Mouse (Mus musculus) thymus, adult 2 months (tissue): ENCODE data around the gene Mindy2. TPM values are rescaled to one million over a fixed set of nuclear protein-coding genes. Genes with fewer than 3 reads are reported as not detected.

Source experiments
- DNase-seq: peaks from one replicate; pipeline ENCODE4 v3.0.0; 2021
- H3K27ac ChIP-seq: fragments of 200-500 bp; 2 replicates; pipeline ENCODE4 v1.5.1; 2012; ENCODE audit warnings: low read length, control low read depth; ENCODE audit not compliant: control insufficient read depth, insufficient read depth
- H3K27me3 ChIP-seq: fragments of 200-500 bp; 2 replicates; pipeline ENCODE4 v1.6.1; 2012; ENCODE audit warnings: mild to moderate bottlenecking, low read length, moderate library complexity, mixed read lengths; ENCODE audit not compliant: control insufficient read depth, insufficient read depth
- H3K36me3 ChIP-seq: fragments of 200-500 bp; 2 replicates; pipeline ENCODE4 v1.6.1; 2012; ENCODE audit warnings: mild to moderate bottlenecking, low read length, moderate library complexity; ENCODE audit not compliant: control insufficient read depth, insufficient read depth
- H3K4me1 ChIP-seq: fragments of 200-500 bp; replicated peaks from 2 replicates; pipeline ENCODE4 v1.6.1; 2012; ENCODE audit warnings: low read length; ENCODE audit not compliant: control insufficient read depth, insufficient read depth
- H3K4me3 ChIP-seq: fragments of 200-500 bp; 2 replicates; pipeline ENCODE4 v1.5.1; 2012; ENCODE audit warnings: mild to moderate bottlenecking, low read length, control low read depth, moderate library complexity; ENCODE audit not compliant: control insufficient read depth, insufficient read depth
- CTCF ChIP-seq: fragments of 200-500 bp; IDR thresholded peaks from 2 replicates; pipeline ENCODE4 v1.5.1; 2012; ENCODE audit warnings: mild to moderate bottlenecking, control low read depth, low read length, moderate library complexity, borderline replicate concordance; ENCODE audit not compliant: control insufficient read depth, poor library complexity, insufficient read depth; ENCODE audit errors: extremely low read depth
- POLR2A ChIP-seq: fragments of 200-500 bp; IDR thresholded peaks from 2 replicates; pipeline ENCODE4 v1.6.1; 2012; ENCODE audit warnings: mild to moderate bottlenecking, low read length, control low read depth, moderate library complexity; ENCODE audit not compliant: control insufficient read depth, poor library complexity, insufficient read depth; ENCODE audit errors: extremely low read depth
- WGBS: fragments of 180-500 bp; shearing (Covaris S2); methylation state at CpG from one replicate; pipeline ENCODE4 v1.1.7; 2018; 5-methylcytosine and 5-hydroxymethylcytosine counted together
- polyA plus RNA-seq: library from polyadenylated mRNA; depleted of rRNA; stranded (reverse); fragments of >200 nt; gene quantifications from 2 replicates; pipeline ENCODE4 v1.2.3, GENCODE M21; 2012

The Mindy2 gene
- polyA plus RNA-seq, 1 experiment = 17.3 TPM

GRCm38 (mm10) chr9:70629711-70630110 is 27.3 kb downstream of the Mindy2 start:
- no peak for DNase-seq
- TF ChIP-seq POLR2A (no peak), CTCF (no peak)
- no peaks in the 10 kb centered on the region for H3K27me3 ChIP-seq
- 84% methylated on average over 2 of the region's 2 CpGs for WGBS
- H3K4me1 ChIP-seq = no peaks in the 10 kb centered on the region; the same call in 1 of the 2 replicates
- H3K27ac ChIP-seq = no peak overlapping the region
- H3K4me3 ChIP-seq = no peak overlapping the region
- peaks cover 23% of the 10 kb centered on the region for H3K36me3 ChIP-seq

- no peak for DNase-seq
- Histone ChIP-seq H3K36me3 (peaks cover 40% of the 10 kb centered on the region), H3K4me3 (no peak overlapping the region), H3K27ac (no peak overlapping the region), H3K4me1 (no peaks in the 10 kb centered on the region), H3K27me3 (no peaks in the 10 kb centered on the region)
- TF ChIP-seq CTCF = no peak
- 92% methylated on average over 3 of the region's 3 CpGs for WGBS
These were observed 45.8 kb downstream of the Mindy2 start for GRCm38 (mm10) chr9:70611026-70611673.

GRCm38 (mm10) chr9:70602186-70602845 is 54.7 kb downstream of the Mindy2 start:
- H3K27me3 ChIP-seq = no peaks in the 10 kb centered on the region
- H3K4me3 ChIP-seq = no peak overlapping the region
- no peaks in the 10 kb centered on the region for H3K4me1 ChIP-seq
- peaks cover 32% of the 10 kb centered on the region for H3K36me3 ChIP-seq
- no peak for DNase-seq
- TF ChIP-seq POLR2A = no peak
- H3K27ac ChIP-seq = no peak overlapping the region
- WGBS = 96% methylated on average over 1 of the region's 1 CpGs

- no peaks in the 10 kb centered on the region for H3K4me1 ChIP-seq
- H3K27me3 ChIP-seq = no peaks in the 10 kb centered on the region
- peaks cover 3% of the 10 kb centered on the region; the same call in 1 of the 2 replicates for H3K36me3 ChIP-seq
- no peak overlapping the region for H3K4me3 ChIP-seq
- no peak overlapping the region for H3K27ac ChIP-seq
- no peak for DNase-seq
- WGBS = 94% methylated on average over 2 of the region's 2 CpGs
- no peak for TF ChIP-seq CTCF
- TF ChIP-seq POLR2A = no peak
These were observed 58.7 kb downstream of the Mindy2 start for GRCm38 (mm10) chr9:70598271-70598670.

- H3K4me3 ChIP-seq = no peak overlapping the region
- peaks cover 58% of the 10 kb centered on the region for H3K36me3 ChIP-seq
- no peaks in the 10 kb centered on the region for H3K4me1 ChIP-seq
- DNase-seq = no peak
- 32% methylated on average over 9 of the region's 9 CpGs for WGBS
- no peak overlapping the region for H3K27ac ChIP-seq
- H3K27me3 ChIP-seq = no peaks in the 10 kb centered on the region
- TF ChIP-seq POLR2A (no peak), CTCF (no peak)
These were observed 65.5 kb downstream of the Mindy2 start for GRCm38 (mm10) chr9:70591486-70591885.

GRCm38 (mm10) chr9:70590775-70591174 is 66.2 kb downstream of the Mindy2 start:
- Histone ChIP-seq H3K27ac (no peak overlapping the region), H3K4me3 (no peak overlapping the region), H3K27me3 (no peaks in the 10 kb centered on the region), H3K4me1 (no peaks in the 10 kb centered on the region), H3K36me3 (peaks cover 65% of the 10 kb centered on the region)
- no peak for DNase-seq
- TF ChIP-seq CTCF = no peak
- no peak for TF ChIP-seq POLR2A
- WGBS = 50% methylated on average over 4 of the region's 4 CpGs

- TF ChIP-seq POLR2A = no peak
- no peak for TF ChIP-seq CTCF
- peaks cover 63% of the 10 kb centered on the region for H3K36me3 ChIP-seq
- peaks cover 8% of the 10 kb centered on the region for H3K4me1 ChIP-seq
- no peaks in the 10 kb centered on the region for H3K27me3 ChIP-seq
- no peak for DNase-seq
- H3K4me3 ChIP-seq = no peak overlapping the region
- H3K27ac ChIP-seq = no peak overlapping the region
- WGBS = 99% methylated on average over 5 of the region's 5 CpGs
These were observed 69.8 kb downstream of the Mindy2 start for GRCm38 (mm10) chr9:70587171-70587570.

GRCm38 (mm10) chr9:70585172-70585571 is 71.8 kb downstream of the Mindy2 start:
- H3K27me3 ChIP-seq = no peaks in the 10 kb centered on the region
- DNase-seq = no peak
- H3K4me1 ChIP-seq = peaks cover 8% of the 10 kb centered on the region
- TF ChIP-seq POLR2A = no peak
- TF ChIP-seq CTCF = no peak
- no peak overlapping the region for H3K4me3 ChIP-seq
- 28% methylated on average over 5 of the region's 5 CpGs for WGBS
- H3K27ac ChIP-seq = no peak overlapping the region
- H3K36me3 ChIP-seq = peaks cover 65% of the 10 kb centered on the region
